Mouse (Mus musculus) heart, postnatal 10 days (tissue): ENCODE measurements at regions not wholly inside any gene's neighbourhood (a gene's known extent, or its start where the extent isn't known, plus 50 kb on each side); places are given as distances from the start of the nearest gene placed in this dataset.
A peak's percentile ranks its signal among the peaks of the same experiment; 100 is the strongest.

Source experiments
- DNase-seq, 2 experiments: peaks; one replicate each; pipeline ENCODE4 v3.0.0; 2021
- intact Hi-C: fragments of 180-260 bp; cut with DNase I; formaldehyde crosslinking; loops from one replicate; pipeline ENCODE4 v1.15.1; 2025

- intact Hi-C loops = no loop called here
- DNase-seq = no peak
Measured at GRCm38 (mm10) chr16:22750725-22751287, 60.6 kb downstream of the Crygs start.

GRCm38 (mm10) chr16:22744121-22744855, 67.1 kb downstream of the Crygs start:
- no peak for DNase-seq
- intact Hi-C loops = no loop called here

- no peak for DNase-seq
- intact Hi-C loops = no loop called here
Measured at GRCm38 (mm10) chr16:22743461-22743860, 67.9 kb downstream of the Crygs start.

- no peak for DNase-seq
- intact Hi-C loops = no loop called here
Measured at GRCm38 (mm10) chr16:22741496-22741895, 69.9 kb downstream of the Crygs start.

- intact Hi-C loops = no loop called here
- no peak for DNase-seq
Measured at GRCm38 (mm10) chr16:22734529-22735022, 76.8 kb downstream of the Crygs start.

GRCm38 (mm10) chr16:22733772-22734528, 76.9 kb upstream of the Dgkg start:
- peak in 1 of 2 experiments; percentile 1 for DNase-seq
- intact Hi-C loops = no loop called here

- intact Hi-C loops = no loop called here
- DNase-seq = no peak
Measured at GRCm38 (mm10) chr16:22729096-22729495, 72.1 kb upstream of the Dgkg start.

- peak; percentile 48 to 50 for DNase-seq
- intact Hi-C loops = no loop called here
Measured at GRCm38 (mm10) chr16:22725261-22725660, 68.2 kb upstream of the Dgkg start.

GRCm38 (mm10) chr16:22723333-22723732, 66.3 kb upstream of the Dgkg start:
- intact Hi-C loops = no loop called here
- DNase-seq = no peak

- no peak for DNase-seq
- intact Hi-C loops = no loop called here
Measured at GRCm38 (mm10) chr16:22719791-22720190, 62.8 kb upstream of the Dgkg start.

- intact Hi-C loops = no loop called here
- no peak for DNase-seq
Measured at GRCm38 (mm10) chr16:22719304-22719703, 62.3 kb upstream of the Dgkg start.

GRCm38 (mm10) chr16:22717462-22717861, 60.4 kb upstream of the Dgkg start:
- no peak for DNase-seq
- intact Hi-C loops = no loop called here

- intact Hi-C loops = no loop called here
- no peak for DNase-seq
Measured at GRCm38 (mm10) chr16:22716306-22716830, 59.3 kb upstream of the Dgkg start.

- intact Hi-C loops = no loop called here
Measured at GRCm38 (mm10) chr16:22714315-22714714, 57.3 kb upstream of the Dgkg start.

GRCm38 (mm10) chr16:22708768-22709167, 51.7 kb upstream of the Dgkg start:
- no peak for DNase-seq
- intact Hi-C loops = no loop called here

More at GRCm38 (mm10) chr16:22714315-22714714, 57.3 kb upstream of the Dgkg start:
- DNase-seq = no peak
